Mouse (Mus musculus) cerebellum, postnatal 10 days (tissue): ENCODE measurements at regions not wholly inside any gene's neighbourhood (a gene's known extent, or its start where the extent isn't known, plus 50 kb on each side); places are given as distances from the start of the nearest gene placed in this dataset.

ENCODE experiments used
- DNase-seq, 2 experiments: peaks; one replicate each; pipeline ENCODE4 v3.0.0; 2021; ENCODE audit warnings: mixed read lengths in 2 of 2

DNA sequence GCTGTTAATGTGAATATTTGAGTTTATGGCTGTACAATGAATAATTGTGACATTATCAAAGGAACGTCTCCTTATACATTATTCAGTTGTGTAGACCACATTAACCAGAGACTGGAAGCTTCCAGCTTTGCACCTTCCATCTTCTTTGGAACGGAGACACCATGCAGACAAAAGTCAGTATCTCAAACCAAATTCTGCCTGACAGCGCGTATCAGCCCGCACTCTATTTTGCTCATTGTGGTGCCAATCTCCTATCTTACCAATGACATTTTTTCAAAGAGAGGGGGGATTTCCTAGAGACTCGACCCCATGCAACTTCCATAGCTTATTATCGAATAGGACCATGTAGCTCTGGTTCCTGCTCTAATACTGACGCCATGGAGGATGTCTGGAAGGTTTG is 69.9 kb upstream of the Tmco5 start:
- DNase-seq = no peak

DNA sequence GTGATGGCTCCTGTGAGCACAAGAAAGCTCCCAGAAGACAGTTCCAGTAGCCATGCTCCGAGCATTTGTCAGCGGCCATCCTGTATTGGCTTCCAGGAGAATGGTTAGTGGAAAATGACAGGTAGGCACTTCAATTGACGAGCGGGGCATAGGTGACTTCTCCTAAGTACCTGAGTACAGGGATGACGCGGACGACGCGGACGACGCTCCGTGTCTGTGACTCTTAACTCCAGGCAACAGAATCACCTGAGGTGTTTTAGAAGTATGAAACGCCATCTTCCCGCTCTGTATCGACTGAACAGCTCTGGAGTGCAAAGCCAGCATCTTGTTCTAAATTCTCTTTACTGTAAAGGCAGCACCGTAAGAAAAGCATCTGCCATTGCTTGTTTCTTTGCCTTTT is 68.4 kb upstream of the Tmco5 start:
- no peak for DNase-seq

DNA sequence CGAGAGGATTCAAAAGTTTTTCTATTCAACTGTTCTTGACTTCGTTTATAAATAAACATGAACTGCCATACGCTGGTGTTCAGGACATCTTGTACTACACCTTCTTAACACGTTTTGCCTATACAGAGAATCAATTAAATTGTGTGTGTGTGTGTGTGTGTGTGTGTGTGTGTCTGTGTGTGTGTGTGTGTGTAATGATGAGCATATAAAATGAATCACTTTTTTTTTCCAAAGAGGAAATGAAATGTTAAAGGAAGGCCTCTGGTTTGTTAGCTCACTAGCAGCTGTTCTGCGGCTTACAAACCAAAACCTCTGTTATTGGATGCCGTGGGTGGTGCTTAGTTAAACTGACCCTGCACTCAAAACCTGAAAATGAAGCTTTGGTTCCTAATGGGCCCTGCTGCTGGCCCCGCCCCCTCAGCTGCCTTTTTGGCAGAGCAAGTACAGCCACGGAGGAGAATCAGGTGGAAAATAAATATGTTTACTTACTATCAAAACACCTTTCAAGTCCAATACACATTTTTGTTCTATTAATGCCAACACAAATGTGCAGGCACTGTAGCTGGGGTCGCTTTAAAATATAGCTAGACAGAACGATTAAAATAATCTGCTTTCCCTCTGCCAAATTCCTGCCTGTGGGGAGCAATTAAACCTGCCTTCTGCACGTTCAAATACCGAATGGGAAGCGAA is 65.5 kb upstream of the Tmco5 start:
- DNase-seq = peak; percentile 58 to 74

DNA sequence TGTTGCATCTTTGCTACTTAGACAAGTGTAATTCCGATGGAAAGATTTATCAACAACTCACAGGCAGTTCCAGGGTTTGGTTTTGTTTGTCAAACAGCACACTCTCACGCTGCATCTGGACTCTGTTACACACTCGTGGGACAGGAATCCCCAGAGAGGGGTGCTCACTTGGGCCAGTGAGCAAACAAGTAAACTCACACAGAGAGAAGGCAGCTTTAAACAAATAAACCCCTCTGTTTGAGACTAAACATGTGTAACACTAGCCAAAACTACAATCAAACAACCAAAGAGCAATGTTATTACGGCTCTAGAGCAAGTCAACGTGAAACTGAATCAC is 65.0 kb upstream of the Tmco5 start:
- DNase-seq = no peak

DNA sequence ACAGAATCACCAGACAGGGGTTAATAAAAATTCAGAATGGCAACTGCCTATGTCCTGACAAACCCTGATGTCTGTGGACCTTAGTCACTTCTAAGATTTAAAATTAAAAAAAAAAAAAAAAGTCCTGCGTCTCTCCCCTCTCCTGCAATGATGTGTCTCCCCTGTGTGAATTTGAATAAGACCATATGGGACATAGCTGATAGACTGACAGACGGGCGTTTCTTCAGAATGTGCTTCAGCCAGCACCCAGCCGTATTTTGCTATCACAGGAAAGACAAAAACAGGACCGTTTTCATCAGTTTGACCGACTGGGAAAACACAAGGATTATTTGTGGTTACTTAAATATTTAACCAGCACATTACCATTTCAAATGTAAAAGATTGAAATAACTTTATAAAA is 61.4 kb upstream of the Tmco5 start:
- DNase-seq = no peak

DNA sequence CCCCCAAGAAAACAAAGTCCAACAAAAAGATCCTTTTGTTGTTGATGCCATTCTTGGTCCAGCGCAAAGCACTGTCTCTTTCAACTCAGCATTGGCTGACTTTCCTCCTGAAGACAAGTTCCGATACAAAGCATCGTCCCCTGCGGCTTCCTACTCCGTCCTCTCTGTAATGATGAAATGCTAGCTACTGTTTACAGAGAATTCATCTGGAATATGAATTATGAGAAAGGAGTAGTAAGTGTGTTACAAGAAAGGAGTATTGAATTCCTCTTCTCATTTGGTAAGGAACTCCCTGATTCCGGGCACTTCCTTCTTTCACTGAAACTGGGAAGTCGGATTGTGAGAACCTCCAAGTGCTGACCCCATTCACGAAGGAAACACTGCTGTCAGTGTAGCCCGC is 60.9 kb upstream of the Tmco5 start:
- DNase-seq = no peak

DNA sequence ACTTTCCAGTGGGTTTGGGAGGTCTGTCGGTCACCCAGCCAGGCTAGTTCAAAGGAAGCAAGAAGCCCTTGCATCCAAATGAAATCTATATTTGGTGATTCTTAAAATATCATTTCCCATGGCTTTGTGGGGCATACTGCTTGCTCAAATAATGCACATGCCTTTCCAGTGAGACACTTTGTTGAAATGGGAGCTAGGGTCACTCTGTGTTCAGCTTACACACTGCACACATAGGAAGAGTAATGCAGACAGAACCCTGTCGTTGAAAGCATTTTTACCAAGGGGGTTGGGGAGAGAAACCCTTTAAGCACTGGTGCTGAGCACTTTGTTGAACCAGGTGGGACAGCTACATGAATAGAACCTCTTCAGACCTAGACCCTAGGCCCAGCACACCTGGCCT is 59.9 kb upstream of the Tmco5 start:
- no peak for DNase-seq

DNA sequence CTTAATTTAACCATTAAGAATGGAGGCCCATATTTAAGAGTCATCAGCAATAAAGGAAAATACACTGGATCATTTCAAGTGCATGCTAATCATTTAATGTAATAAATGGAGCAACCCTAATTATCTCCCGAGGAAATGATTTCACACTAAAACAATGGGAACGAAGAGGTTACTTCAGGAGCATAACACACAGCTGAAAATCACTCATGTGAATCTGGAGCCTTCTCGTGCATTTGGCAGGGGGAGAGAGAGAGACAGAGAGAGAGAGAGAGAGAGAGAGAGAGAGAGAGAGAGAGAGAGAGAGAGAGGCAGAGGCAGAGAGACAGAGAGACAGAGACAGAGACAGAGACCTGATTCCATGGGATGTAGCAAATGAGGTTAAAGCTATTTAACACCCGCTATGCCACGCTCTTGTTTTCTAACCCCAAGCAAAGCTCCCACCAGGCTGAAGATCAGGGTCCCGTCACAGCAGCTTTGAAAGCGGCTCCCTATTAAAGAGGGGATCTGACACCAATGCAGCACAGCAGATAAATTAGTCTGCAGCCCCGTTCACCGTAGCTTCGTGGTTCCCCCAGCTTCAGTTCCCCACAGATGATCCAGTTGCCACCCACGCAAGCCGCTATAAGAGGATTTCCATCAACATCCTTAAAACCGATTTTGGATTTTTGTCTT is 59.3 kb upstream of the Tmco5 start:
- DNase-seq = no peak

DNA sequence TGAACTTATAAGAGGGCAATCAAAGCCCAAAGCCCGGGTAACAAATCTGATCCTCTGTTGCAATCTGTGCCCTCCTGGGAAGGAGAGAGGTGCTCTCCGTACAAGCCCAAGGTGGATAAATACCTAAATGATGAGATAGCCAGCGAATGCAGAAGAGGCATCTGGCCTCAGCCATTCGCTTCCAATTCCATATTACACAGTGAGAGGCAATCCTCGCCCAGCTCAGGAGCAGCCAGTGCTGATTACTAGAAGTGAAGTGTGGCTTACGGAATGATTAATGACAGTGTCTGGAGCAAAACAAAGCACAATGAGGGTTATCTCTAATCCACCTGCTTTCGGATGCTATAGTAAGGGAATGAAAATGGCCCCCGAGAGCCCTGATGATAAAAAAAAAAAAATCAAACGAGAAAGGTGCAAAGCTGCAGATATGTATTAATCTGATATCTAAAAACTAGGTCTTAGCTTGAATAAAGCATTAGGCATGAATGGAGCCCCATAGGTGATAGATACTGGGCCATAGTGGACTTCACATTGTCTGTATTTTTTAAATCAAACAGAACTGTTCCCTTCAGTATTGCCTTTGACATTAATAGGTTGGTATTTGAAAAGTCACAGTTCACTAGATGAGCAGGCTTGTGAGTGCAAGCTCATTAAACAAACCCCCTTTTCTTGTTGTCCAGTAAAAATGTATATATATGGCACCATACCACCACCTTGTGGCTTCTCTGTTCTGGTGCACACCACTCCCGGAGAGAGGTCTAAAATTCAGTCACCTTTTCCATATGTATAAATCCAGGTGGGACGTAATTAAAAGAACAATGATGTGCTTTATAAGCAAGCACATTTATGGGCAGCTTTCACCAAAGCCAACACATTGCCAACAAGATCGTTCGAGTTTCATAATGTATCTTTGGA is 57.4 kb upstream of the Tmco5 start:
- peak; percentile 56 for DNase-seq
